Mouse (Mus musculus) heart, embryonic 11.5 days (tissue): ENCODE results near the gene Gm42715. TPM values are rescaled to one million over a fixed set of nuclear protein-coding genes. Genes with fewer than 3 reads are reported as not detected.

Experiments used
- ATAC-seq: fragments of 200-750 bp; cut with Nextera tagmentation; replicated peaks from 2 replicates; pipeline ENCODE4 v1.8.0; 2017; ENCODE audit warnings: moderate library complexity; ENCODE audit not compliant: insufficient number of reproducible peaks, low FRiP score, low TSS enrichment
- H3K27ac ChIP-seq: fragments of 300-500 bp; sonication (generic); 2 replicates; pipeline ENCODE4 v1.5.1; 2014; ENCODE audit warnings: mild to moderate bottlenecking, low read depth, low read length
- H3K27me3 ChIP-seq: fragments of 300-500 bp; sonication (generic); 2 replicates; pipeline ENCODE4 v1.6.1; 2014; ENCODE audit warnings: mild to moderate bottlenecking, low read length, mixed read lengths; ENCODE audit not compliant: control insufficient read depth, insufficient read depth
- H3K36me3 ChIP-seq: fragments of 300-500 bp; sonication (generic); 2 replicates; pipeline ENCODE4 v1.6.1; 2014; ENCODE audit warnings: mild to moderate bottlenecking, low read length, moderate library complexity, mixed read lengths; ENCODE audit not compliant: control insufficient read depth, insufficient read depth
- H3K4me1 ChIP-seq: fragments of 300-500 bp; sonication (generic); 2 replicates; pipeline ENCODE4 v1.6.1; 2014; ENCODE audit warnings: low read length; ENCODE audit not compliant: control insufficient read depth, insufficient read depth
- H3K4me2 ChIP-seq: fragments of 300-500 bp; sonication (generic); 2 replicates; pipeline ENCODE4 v1.6.1; 2014; ENCODE audit warnings: mild to moderate bottlenecking, moderate library complexity
- H3K4me3 ChIP-seq: fragments of 300-500 bp; sonication (generic); 2 replicates; pipeline ENCODE4 v1.5.1; 2014; ENCODE audit warnings: low read depth, low read length
- H3K9ac ChIP-seq: fragments of 300-500 bp; sonication (generic); 2 replicates; pipeline ENCODE4 v1.6.1; 2014; ENCODE audit warnings: mild to moderate bottlenecking, low read depth, low read length, moderate library complexity
- H3K9me3 ChIP-seq: fragments of 300-500 bp; sonication (generic); replicated peaks from 2 replicates; pipeline ENCODE4 v1.6.1; 2016; ENCODE audit warnings: low read length; ENCODE audit not compliant: control insufficient read depth
- WGBS: fragments of 180-500 bp; shearing (Covaris S2); extraction: QIAGEN DNeasy Blood & Tissue Kit; methylation state at CpG from one replicate; pipeline ENCODE4 v1.1.7; 2014; ENCODE audit not compliant: insufficient replicate concordance; 5-methylcytosine and 5-hydroxymethylcytosine counted together
- polyA plus RNA-seq: library from polyadenylated mRNA; unstranded; fragments of >200 nt; fragmentation: Nextera tagmentation; extraction: Ambion mirVana; gene quantifications from 2 replicates; pipeline ENCODE4 v1.2.1, GENCODE M21; 2014

Gene Gm42715
- polyA plus RNA-seq, 1 experiment from 2014 or later = 12.6 TPM

- Histone ChIP-seq H3K9me3 (no peaks in the 10 kb centered on the region), H3K9ac (no peak overlapping the region), H3K4me3 (no peak overlapping the region), H3K4me1 (no peaks in the 10 kb centered on the region), H3K27me3 (no peaks in the 10 kb centered on the region), H3K36me3 (peaks cover 42% of the 10 kb centered on the region), H3K27ac (no peak overlapping the region), H3K4me2 (no peak overlapping the region)
- 98% methylated on average over 11 of the region's 11 CpGs for WGBS
- ATAC-seq = no peak
Observed at GRCm38 (mm10) chr7:127560580-127560979, 41.2 kb downstream of the Gm42715 start.

DNA sequence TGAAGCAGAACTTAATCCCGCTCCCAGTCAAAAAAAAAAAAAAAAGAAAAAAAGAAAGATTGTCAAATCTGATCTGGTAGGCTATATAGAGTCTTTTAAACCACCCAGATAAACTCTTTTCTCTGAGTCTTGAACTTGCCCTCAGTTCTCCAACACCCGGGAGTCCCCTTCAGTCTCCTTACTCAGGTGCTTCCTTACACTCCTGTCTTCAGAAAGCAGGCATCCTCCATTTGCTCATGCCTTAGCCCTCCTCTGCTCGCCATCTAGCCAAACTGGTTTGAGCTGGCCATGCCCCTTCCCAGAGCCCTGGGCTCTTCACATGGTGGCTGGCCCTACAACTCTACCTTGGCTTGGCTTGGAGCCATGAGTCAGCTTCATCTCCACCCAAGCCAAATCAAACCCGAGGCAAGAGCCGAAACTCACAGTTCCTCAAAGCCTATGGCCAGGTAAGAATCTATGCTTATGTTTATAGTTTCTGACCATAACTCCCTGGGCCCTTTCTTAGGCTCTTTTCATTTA is 42.0 kb downstream of the Gm42715 start, which contains the start of gene Tmem265:
Gene Tmem265, plus strand, starts transcription at position 51 of the 519 bp plus-strand sequence.
- Histone ChIP-seq H3K27me3 (no peaks in the 10 kb centered on the region), H3K4me2 (no peak within 1 kb of the TSS), H3K27ac (no peak within 1 kb of the TSS), H3K4me3 (no peak within 1 kb of the TSS), H3K36me3 (peaks cover 37% of the 10 kb centered on the region), H3K4me1 (no peaks in the 10 kb centered on the region), H3K9ac (no peak within 1 kb of the TSS), H3K9me3 (no peaks in the 10 kb centered on the region)
- WGBS = 92% methylated on average over 5 of the region's 5 CpGs
- ATAC-seq = no peak

DNA sequence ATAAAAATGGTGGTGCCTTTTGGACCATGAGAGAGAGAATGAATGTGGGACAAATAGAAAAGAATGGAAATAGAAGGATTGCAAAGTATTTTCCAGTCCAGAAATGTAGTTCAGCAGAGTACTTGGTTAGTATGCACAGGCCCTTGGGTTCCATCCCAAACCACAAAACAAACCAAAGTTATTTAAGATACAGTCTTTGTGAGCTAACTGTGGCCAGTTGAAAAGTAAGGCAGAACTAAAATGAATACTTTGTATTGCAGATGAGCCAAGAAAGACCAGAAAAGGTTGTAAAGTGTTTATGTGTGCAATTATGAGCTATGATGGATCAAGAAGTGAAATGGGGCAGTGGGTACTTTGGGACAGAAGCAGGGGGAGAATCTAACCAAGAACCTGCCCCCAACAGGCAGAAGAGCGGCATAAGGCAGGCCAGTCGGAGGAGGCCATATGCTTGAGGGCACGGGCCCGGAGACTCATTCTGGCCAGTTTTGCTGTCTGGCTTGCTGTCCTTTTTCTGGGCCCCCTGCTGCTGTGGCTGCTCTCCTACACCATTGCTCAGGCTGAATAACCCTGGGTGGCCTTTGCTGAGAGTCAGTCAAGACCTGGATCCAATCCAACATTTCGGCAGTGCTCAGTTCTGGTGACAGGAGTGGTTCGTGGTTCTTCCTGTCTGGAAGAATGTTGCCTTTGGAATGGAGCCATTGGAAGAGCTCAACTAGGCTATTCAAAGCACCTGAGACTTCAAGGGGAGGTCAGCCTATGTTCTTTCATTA is 45.2 kb downstream of the Gm42715 start:
- Histone ChIP-seq H3K36me3 (peaks cover 15% of the 10 kb centered on the region), H3K4me3 (no peak overlapping the region), H3K9me3 (no peaks in the 10 kb centered on the region), H3K4me2 (no peak overlapping the region), H3K9ac (no peak overlapping the region), H3K4me1 (no peaks in the 10 kb centered on the region), H3K27ac (no peak overlapping the region), H3K27me3 (no peaks in the 10 kb centered on the region)
- WGBS = 65% methylated on average over 6 of the region's 6 CpGs
- ATAC-seq = no peak; the same call in 1 of the 2 replicates

- Histone ChIP-seq H3K36me3 (peaks cover 10% of the 10 kb centered on the region), H3K4me2 (peak within 1 kb of the TSS; percentile 93), H3K27ac (peak within 1 kb of the TSS; percentile 81), H3K9ac (peak within 1 kb of the TSS; percentile 85), H3K4me3 (peak within 1 kb of the TSS; percentile 82), H3K27me3 (no peaks in the 10 kb centered on the region), H3K4me1 (peaks cover 13% of the 10 kb centered on the region), H3K9me3 (no peaks in the 10 kb centered on the region)
- ATAC-seq = peak; percentile 96
- WGBS = under 1% methylated on average over 17 of the region's 17 CpGs
Observed at GRCm38 (mm10) chr7:127572895-127573471, 53.6 kb downstream of the Gm42715 start, which contains the start of gene Phkg2. TSS of gene Phkg2 (plus strand) at chr7:127573340.

GRCm38 (mm10) chr7:127573503-127574008 is 54.2 kb downstream of the Gm42715 start:
- WGBS = under 1% methylated on average over 25 of the region's 28 CpGs
- peak; percentile 62 for ATAC-seq

GRCm38 (mm10) chr7:127574115-127574514 is 54.7 kb downstream of the Gm42715 start:
- H3K27me3 ChIP-seq = no peaks in the 10 kb centered on the region
- H3K4me1 ChIP-seq = peaks cover 13% of the 10 kb centered on the region
- 0 out of 2 replicates have a peak overlapping the region, but pooled peaks have one; percentile 71 for H3K27ac ChIP-seq
- peaks cover 13% of the 10 kb centered on the region for H3K36me3 ChIP-seq
- 21% methylated on average over 7 of the region's 7 CpGs for WGBS
- H3K9ac ChIP-seq = peak overlapping the region; percentile 85
- peak overlapping the region; percentile 93 for H3K4me2 ChIP-seq
- H3K4me3 ChIP-seq = peak overlapping the region; percentile 82
- ATAC-seq = no peak
- no peaks in the 10 kb centered on the region for H3K9me3 ChIP-seq

More at GRCm38 (mm10) chr7:127573503-127574008, 54.2 kb downstream of the Gm42715 start:
- peak overlapping the region; percentile 93 for H3K4me2 ChIP-seq
- H3K4me1 ChIP-seq = peaks cover 13% of the 10 kb centered on the region
- peaks cover 13% of the 10 kb centered on the region for H3K36me3 ChIP-seq
- H3K9ac ChIP-seq = peak overlapping the region; percentile 85
- no peaks in the 10 kb centered on the region for H3K9me3 ChIP-seq
- peak overlapping the region; percentile 82 for H3K4me3 ChIP-seq
- no peaks in the 10 kb centered on the region for H3K27me3 ChIP-seq
- peak overlapping the region; percentile 71 for H3K27ac ChIP-seq

DNA sequence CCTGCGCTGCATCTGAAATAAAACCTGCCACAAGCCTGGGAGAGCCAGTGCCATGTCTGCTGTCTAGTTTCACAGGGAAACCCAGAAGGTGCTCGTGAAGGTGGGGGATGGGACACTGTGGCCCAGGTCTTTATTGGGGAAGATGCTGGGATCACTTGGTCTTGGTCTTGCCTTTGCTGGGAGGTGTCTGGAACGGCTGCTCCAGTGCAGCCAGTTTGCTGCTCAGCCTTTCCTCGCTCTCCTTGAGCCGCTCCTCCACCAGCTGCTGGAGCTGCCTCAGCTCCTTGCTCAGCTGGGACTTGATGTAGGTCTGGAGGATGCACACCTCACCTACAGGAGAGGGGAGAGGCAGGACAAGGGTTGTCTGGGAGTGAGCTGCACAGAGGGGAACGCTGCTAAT is 63.9 kb downstream of the Gm42715 start:
- ATAC-seq = no peak
- Histone ChIP-seq H3K27me3 (no peaks in the 10 kb centered on the region), H3K4me2 (no peak overlapping the region), H3K4me3 (no peak overlapping the region), H3K9me3 (no peaks in the 10 kb centered on the region), H3K4me1 (peaks cover 6% of the 10 kb centered on the region; the same call in 1 of the 2 replicates), H3K9ac (no peak overlapping the region), H3K36me3 (peaks cover 16% of the 10 kb centered on the region), H3K27ac (no peak overlapping the region)
- 95% methylated on average over 6 of the region's 6 CpGs for WGBS

DNA sequence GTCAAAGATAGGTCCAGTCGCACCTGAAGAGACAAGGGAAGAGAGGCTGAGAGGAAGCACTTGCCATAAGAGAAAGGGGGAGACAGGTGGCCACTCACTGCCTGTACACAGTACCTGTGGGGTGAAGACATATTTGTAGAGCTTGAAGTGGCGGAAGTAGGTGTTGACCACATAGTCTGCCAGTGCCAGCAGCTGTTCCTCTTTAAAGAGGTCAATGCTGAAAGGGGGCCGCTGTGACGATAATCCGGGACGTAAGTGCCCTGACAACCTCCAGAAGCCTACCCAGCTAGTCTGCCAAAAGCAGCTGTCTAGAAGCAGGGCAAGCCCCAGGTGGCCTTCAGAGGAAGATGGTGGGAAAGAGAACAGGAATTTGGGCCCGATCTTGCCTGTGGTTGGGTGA is 65.6 kb downstream of the Gm42715 start:
- Histone ChIP-seq H3K9me3 (no peaks in the 10 kb centered on the region), H3K36me3 (peaks cover 16% of the 10 kb centered on the region), H3K4me2 (no peak overlapping the region), H3K4me1 (peaks cover 12% of the 10 kb centered on the region), H3K27ac (no peak overlapping the region), H3K4me3 (no peak overlapping the region), H3K27me3 (no peaks in the 10 kb centered on the region), H3K9ac (no peak overlapping the region)
- no peak for ATAC-seq
- 84% methylated on average over 7 of the region's 7 CpGs for WGBS
